Mouse (Mus musculus): ENCODE data around the gene Ube2d2b.

The Ube2d2b gene

DNA sequence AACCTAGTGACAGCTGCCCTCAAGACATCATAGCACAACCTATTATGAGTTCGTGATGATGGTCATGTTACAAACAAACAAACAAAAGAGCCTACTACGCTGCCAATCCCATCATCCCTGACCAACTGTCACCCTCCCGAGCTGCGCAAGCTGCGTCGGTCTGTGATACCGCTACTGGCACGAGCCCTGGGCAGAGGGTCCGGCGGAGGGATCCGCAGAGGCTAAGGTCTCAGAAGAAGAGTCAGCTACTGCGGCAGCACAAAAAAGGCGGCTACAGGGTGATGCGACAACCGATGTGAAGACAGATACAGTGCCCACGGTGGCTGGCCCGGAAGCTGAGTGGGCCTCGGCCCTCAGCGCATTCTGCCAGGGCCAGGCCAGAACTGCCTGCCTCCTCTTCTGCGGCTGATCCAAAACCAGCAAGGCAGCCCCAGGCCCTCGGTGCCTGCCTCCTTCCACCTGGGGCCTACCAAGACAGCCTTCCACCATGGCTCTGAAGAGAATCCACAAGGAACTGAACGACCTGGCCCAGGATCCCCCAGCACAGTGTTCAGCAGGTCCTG, at the start of gene Ube2d2b:
Ube2d2b (plus strand) TSS at position 102 of the 563 bp plus-strand sequence.
- DNase-seq = no peak

- DNase-seq = no peak
These were observed 47.5 kb upstream of the Ube2d2b start for GRCm38 (mm10) chr5:107782360-107782759.

GRCm38 (mm10) chr5:107787682-107788443, 42.0 kb upstream of the Ube2d2b start:
- DNase-seq = peak; percentile 44

GRCm38 (mm10) chr5:107789492-107789891, 40.4 kb upstream of the Ube2d2b start:
- DNase-seq = peak; percentile 58

- DNase-seq = no peak
These were observed 37.9 kb upstream of the Ube2d2b start for GRCm38 (mm10) chr5:107791966-107792365.

- no peak for DNase-seq
These were observed 37.4 kb upstream of the Ube2d2b start for GRCm38 (mm10) chr5:107792516-107792915.

DNA sequence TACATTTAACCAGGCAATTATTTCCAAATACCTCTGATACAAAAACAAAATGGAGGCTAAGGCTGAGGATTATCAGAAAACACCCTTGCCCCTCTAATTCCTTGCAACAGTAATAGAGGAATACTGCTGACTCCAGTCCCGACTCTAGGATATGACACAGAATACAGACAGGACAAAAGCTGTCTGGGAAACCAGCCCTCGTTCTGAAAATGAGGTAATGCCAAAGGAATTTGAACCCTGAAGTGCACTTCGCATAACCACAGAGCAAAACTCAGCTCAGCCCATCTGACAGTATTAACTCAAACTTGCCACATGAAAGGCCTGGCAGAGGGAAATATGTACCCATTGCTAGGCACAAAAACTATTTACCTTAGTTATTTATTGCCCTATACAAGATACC, 36.6 kb upstream of the Ube2d2b start:
- DNase-seq = no peak

- no peak for DNase-seq
These were observed 36.0 kb upstream of the Ube2d2b start for GRCm38 (mm10) chr5:107793927-107794326.

- DNase-seq = no peak
These were observed 31.6 kb upstream of the Ube2d2b start for GRCm38 (mm10) chr5:107798290-107798689.

DNA sequence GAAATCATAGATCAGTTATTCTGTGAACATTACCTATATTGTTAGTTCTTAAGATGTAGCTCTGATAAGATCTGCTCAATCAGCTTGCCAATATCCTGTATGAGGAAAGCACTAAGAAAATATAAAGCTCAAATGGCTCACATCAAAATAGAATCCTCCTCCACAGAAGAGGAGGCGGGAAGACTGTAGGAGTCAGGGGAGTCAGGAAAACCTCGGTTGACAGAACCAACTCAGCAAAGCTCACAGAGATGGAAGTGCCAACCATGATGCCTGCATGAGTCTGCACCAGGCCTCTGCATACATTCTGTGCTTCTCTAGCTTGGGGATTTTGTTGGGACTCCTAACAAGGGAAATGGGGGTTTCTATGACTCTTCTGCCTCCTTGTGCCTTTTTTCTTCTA, 28.7 kb upstream of the Ube2d2b start:
- no peak for DNase-seq

GRCm38 (mm10) chr5:107802621-107803020, 27.3 kb upstream of the Ube2d2b start:
- no peak for DNase-seq

DNA sequence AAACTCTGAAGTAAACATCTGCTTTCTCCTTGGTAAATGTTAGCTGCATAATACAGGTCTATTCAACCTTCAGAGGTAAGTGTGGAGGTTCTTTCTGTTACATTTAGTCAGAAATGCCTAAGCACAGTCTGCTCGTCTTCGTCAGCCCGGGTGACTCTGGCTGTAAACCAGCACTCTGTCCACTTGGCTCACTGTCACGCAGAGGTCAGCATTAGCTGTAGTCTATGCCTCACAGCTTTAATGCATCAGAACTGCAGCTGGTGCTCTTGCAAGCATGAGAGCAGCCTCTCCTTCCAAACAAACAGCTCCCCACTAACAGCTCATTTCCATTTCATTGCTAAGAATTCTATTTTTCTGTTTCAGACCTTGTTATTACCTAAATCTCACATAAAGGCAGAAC, 22.4 kb upstream of the Ube2d2b start:
- DNase-seq = no peak

GRCm38 (mm10) chr5:107814651-107815050, 15.2 kb upstream of the Ube2d2b start:
- DNase-seq = no peak

DNA sequence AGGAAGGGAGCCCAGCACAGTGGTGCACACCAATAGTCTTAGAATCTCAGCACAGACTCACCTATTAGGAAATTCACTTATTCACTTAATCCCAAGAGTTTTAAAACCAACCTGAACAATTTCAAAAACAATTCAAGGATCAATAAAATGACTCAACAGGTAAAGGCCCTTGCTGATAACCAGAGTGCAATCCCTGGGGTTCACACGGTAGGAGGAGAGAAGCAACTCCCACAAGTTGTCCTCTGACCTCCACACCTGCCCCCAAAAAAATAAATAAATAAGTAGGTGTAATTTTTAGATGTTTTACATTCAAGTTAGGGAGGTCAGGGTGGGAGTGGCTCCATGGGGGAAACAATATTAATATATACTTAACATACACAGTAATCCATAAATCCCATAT, 7.4 kb upstream of the Ube2d2b start:
- no peak for DNase-seq

DNA sequence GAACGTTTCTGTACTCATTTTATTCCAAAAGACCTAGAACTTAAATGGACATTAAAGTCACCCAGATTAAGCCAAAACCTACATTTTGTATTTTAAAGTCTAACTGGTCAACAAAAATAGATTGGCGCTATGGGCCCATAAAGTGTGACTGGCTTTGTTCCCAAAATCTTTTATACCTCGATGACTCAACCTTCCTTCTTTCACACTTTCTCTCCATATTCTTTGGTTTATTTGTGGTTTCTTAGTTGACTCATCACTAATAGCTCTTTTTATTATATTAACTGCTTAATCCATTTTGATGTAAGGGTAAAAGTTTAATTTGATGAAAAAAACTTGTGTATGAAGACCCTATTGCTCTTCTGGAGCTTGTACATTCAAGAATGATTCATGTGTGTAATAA, 1.5 kb downstream of the Ube2d2b start:
- DNase-seq = no peak

- DNase-seq = no peak
These were observed 4.4 kb downstream of the Ube2d2b start for GRCm38 (mm10) chr5:107834287-107834686.

DNA sequence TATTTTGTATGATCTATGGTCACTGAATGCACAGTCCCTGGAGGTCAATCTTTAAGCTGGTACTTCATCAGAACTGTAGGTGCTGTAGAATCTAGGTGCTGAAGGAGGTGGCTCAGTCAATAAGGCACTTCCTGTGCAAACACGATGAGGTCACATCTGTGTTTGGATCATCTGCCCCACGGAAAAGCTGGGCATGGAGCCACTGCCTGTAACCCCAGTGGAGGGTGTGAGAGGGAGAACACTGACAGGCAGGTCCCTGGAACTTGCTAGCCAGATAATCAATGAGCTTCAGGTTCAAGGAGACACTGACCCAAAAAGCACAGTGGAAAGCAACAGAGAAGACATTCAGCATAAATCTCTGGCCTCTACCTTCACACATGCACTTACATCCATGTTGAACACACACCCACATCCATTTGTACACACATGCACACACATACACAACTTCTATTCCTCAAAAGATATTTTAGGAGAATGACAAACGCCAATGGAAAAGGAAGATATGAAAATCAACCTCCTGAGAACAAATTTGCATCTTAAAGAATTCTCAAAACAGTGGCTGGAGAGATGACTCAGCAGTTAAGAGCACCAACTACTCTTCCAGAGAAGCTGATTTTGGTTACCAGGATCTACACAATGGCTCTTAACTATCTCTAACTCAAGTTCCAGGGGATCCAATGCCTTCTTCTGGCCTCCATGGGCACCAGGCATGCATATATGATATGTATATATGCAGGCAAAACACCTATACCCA, 9.2 kb downstream of the Ube2d2b start:
- no peak for DNase-seq

- peak; percentile 23 for DNase-seq
These were observed 10.8 kb downstream of the Ube2d2b start for GRCm38 (mm10) chr5:107840549-107841238.

DNA sequence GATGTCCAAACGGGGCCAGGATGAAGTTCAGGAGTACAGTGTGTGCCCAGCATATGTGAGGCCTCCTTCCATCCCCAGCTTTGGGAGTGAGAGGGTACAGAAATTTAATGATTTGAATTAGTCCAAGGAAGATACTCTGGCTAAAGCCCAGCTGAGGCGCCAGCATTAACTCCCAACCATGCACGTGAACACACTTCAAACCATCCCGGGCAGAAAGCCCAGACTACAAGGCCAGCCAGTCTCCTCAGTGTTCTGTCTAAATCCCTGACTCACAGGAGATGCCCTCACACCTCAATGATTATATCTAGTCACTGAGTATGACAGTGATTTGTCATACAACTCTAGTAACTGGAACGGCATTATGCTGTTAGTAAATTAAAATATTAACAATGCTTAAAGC, 17.4 kb downstream of the Ube2d2b start:
- no peak for DNase-seq

DNA sequence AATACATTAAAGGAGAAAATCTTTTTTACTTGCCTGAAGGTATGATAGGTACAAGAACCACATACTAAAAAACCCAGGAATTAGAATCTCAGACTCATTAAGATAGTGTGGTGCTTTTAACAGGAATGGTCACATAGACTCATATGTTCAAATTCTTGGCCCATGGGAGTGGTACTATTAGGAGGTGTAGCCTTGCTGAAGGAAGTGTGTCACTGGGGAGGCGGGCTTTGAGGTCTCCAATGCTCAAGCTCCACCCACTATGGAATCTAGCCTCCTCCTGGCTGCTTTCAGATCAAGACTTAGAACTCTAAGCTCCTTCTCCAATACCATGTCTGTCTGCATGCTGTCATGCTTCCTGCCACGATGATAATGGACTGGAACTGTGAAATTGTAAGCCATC, 17.9 kb downstream of the Ube2d2b start:
- DNase-seq = no peak

- no peak for DNase-seq
These were observed 19.1 kb downstream of the Ube2d2b start for GRCm38 (mm10) chr5:107848964-107849363.

- DNase-seq = no peak
These were observed 23.9 kb downstream of the Ube2d2b start for GRCm38 (mm10) chr5:107853807-107854206.

DNA sequence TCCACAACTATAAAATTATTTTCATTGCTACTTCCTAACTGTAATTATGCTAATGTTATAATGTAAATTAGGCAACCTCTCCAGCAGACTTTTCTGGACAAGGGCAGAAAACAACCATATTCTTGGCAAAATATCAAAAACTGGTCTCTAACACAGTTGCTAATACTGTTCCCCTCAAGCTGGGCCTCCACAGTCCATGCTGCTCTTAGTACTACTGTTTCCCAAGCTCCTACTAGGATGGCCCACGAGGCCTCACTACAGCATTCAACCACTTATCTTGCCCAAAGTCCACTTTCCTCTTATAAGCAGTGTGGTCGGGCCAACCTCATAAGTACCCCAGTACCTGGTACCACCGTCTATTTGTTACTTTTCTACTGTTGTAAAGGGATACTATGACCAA, 24.7 kb downstream of the Ube2d2b start:
- no peak for DNase-seq

Measured in thymus, postnatal 4 days (tissue).